16 mouse cellular contexts compared by ENCODE assay signal in the genomic region with DNA sequence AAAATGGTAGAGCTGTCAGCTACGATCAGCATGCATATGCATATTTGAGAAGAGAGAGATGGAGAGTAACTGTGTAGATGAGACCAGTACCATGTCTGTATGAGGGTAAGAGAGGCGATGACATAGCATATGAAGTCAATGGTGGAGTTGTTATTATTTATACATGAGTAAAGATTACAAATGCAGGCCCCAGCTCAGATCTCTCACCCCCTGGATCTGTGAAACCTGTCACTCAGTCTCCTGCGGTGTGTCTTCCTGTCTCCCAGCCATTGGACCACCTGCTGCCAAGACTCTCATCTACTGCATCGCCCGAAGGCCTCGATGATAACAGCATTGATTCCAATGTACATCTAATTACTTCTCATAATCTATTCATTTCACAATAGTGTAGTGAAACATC.
DNase-seq lines count a peak whose midpoint lies in the region; ATAC-seq and TF ChIP-seq lines count a peak whose summit lies in the region.
"Had no signal": no experiment of that assay in that cellular context is flagged by ENCODE, and none has a peak within 500 bp of the region (broad histone marks: within the 10 kb centered on the region; RNA-seq: fewer than 3 reads in every experiment).

No protein-coding gene starts in this region.

- intact Hi-C loops in gastrocnemius, postnatal 14 days (cut with DNase I; ENCODE audit: low total_unique reads): no loop called here

- H3K27me3 ChIP-seq in midbrain, embryonic 11.5 days (ENCODE audit: control insufficient read depth, insufficient read depth, low read length): no peaks in the 10 kb centered on the region
- no peaks in the 10 kb centered on the region for H3K27me3 ChIP-seq in midbrain, embryonic 10.5 days (ENCODE audit: low read depth, poor library complexity, severe bottlenecking)
- H3K27me3 ChIP-seq in cerebellum, adult 2 months (ENCODE audit: control insufficient read depth, insufficient read depth, low read length): no peaks in the 10 kb centered on the region; the same call in 1 of the 2 replicates
- H3K27me3 ChIP-seq in hindbrain, embryonic 16.5 days (replicated peaks; ENCODE audit: control insufficient read depth, insufficient read depth, low read length): no peaks in the 10 kb centered on the region
- H3K27me3 ChIP-seq in neural tube, embryonic 14.5 days (ENCODE audit: control insufficient read depth, insufficient read depth, low read length): no peaks in the 10 kb centered on the region
- no peaks in the 10 kb centered on the region for H3K27me3 ChIP-seq in kidney, adult 2 months (replicated peaks; ENCODE audit: control insufficient read depth, insufficient read depth, low read length)
- H3K27me3 ChIP-seq: embryonic facial prominence, embryonic 12.5 days had no signal

- H3K9ac ChIP-seq in midbrain, embryonic 11.5 days (ENCODE audit: low read length): no peak overlapping the region
- no peak overlapping the region for H3K9ac ChIP-seq in hindbrain, embryonic 16.5 days (ENCODE audit: low read depth, low read length)
- H3K9ac ChIP-seq in neural tube, embryonic 14.5 days (replicated peaks; ENCODE audit: low read depth, low read length): no peak overlapping the region
- H3K9ac ChIP-seq: embryonic facial prominence, embryonic 12.5 days had no signal

- WGBS in midbrain, embryonic 11.5 days: 79% methylated on average over 6 of the region's 6 CpGs
- WGBS in midbrain, embryonic 10.5 days: 91% methylated on average over 6 of the region's 6 CpGs
- 24% methylated on average over 6 of the region's 6 CpGs for WGBS in cerebellum, adult 2 months
- 59% methylated on average over 6 of the region's 6 CpGs for WGBS in hindbrain, embryonic 16.5 days
- 71% methylated on average over 6 of the region's 6 CpGs for WGBS in neural tube, embryonic 14.5 days
- 88% methylated on average over 6 of the region's 6 CpGs for WGBS in kidney, adult 2 months

- H3K9me3 ChIP-seq in midbrain, embryonic 11.5 days (ENCODE audit: control insufficient read depth, low read length): no peaks in the 10 kb centered on the region
- H3K9me3 ChIP-seq in midbrain, embryonic 10.5 days (replicated peaks): no peaks in the 10 kb centered on the region
- H3K9me3 ChIP-seq in hindbrain, embryonic 16.5 days (ENCODE audit: control insufficient read depth, low read length): no peaks in the 10 kb centered on the region
- no peaks in the 10 kb centered on the region for H3K9me3 ChIP-seq in neural tube, embryonic 14.5 days (ENCODE audit: control insufficient read depth, low read length)
- H3K9me3 ChIP-seq: embryonic facial prominence, embryonic 12.5 days; limb, embryonic 10.5 days had no signal

- no peak for TF ChIP-seq POLR2A in cerebellum, adult 2 months (IDR thresholded peaks at IDR 0.05; ENCODE audit: borderline replicate concordance, insufficient read depth, low read length)
- no peak for TF ChIP-seq POLR2A in kidney, adult 2 months (IDR thresholded peaks at IDR 0.05; ENCODE audit: low read depth, low read length)

- H3K4me3 ChIP-seq in midbrain, embryonic 11.5 days (ENCODE audit: low read depth, low read length): no peak overlapping the region
- no peak overlapping the region for H3K4me3 ChIP-seq in midbrain, embryonic 10.5 days
- H3K4me3 ChIP-seq in cerebellum, adult 2 months (replicated peaks; ENCODE audit: insufficient read depth, low read depth, low read length): no peak overlapping the region
- H3K4me3 ChIP-seq in hindbrain, embryonic 16.5 days (ENCODE audit: low read length): no peak overlapping the region
- no peak overlapping the region for H3K4me3 ChIP-seq in neural tube, embryonic 14.5 days (ENCODE audit: low read depth, low read length)
- no peak overlapping the region for H3K4me3 ChIP-seq in kidney, adult 2 months (ENCODE audit: insufficient read depth, low read depth, low read length)
- H3K4me3 ChIP-seq: embryonic facial prominence, embryonic 12.5 days; limb, embryonic 10.5 days had no signal

- ATAC-seq in midbrain, embryonic 11.5 days (ENCODE audit: low FRiP score): 0 out of 2 replicates have a peak, but pooled peaks have one; percentile 54
- ATAC-seq in hindbrain, embryonic 16.5 days: peak; percentile 64; the same call in 1 of the 2 replicates
- peak; percentile 63; the same call in 1 of the 2 replicates for ATAC-seq in neural tube, embryonic 14.5 days (ENCODE audit: low read depth)
- ATAC-seq: inflammation-experienced regulatory T-cells, adult 6 months had no signal

- no peak for DNase-seq in midbrain, embryonic 11.5 days (ENCODE audit: low spot score, missing footprints)
- no peak for DNase-seq in midbrain, embryonic 10.5 days (ENCODE audit: low spot score)
- DNase-seq in cerebellum, adult 2 months: peak; percentile 40 to 49
- DNase-seq in kidney, adult 2 months: no peak
- no peak for DNase-seq in Muller cell, postnatal 12 days (ENCODE audit: inconsistent ontology term)
- DNase-seq in gastrocnemius, postnatal 14 days: no peak
- DNase-seq: gastrocnemius, postnatal 10 days; layer of hippocampus, postnatal 36 days; lung, adult 2 months had no signal

- no peak overlapping the region for H3K4me2 ChIP-seq in midbrain, embryonic 11.5 days
- no peak overlapping the region for H3K4me2 ChIP-seq in hindbrain, embryonic 16.5 days (ENCODE audit: low read length)
- no peak overlapping the region for H3K4me2 ChIP-seq in neural tube, embryonic 14.5 days (ENCODE audit: low read depth, low read length)
- H3K4me2 ChIP-seq: embryonic facial prominence, embryonic 12.5 days; liver, embryonic 11.5 days had no signal

- H3K4me1 ChIP-seq in midbrain, embryonic 11.5 days (ENCODE audit: control insufficient read depth, insufficient read depth, low read length): no peaks in the 10 kb centered on the region
- no peaks in the 10 kb centered on the region for H3K4me1 ChIP-seq in midbrain, embryonic 10.5 days
- H3K4me1 ChIP-seq in cerebellum, adult 2 months (ENCODE audit: control insufficient read depth, insufficient read depth, low read length): peaks cover 4% of the 10 kb centered on the region; the same call in 1 of the 2 replicates
- H3K4me1 ChIP-seq in hindbrain, embryonic 16.5 days (ENCODE audit: control insufficient read depth, insufficient read depth, low read depth, low read length): peaks cover 2% of the 10 kb centered on the region; the same call in 1 of the 2 replicates
- no peaks in the 10 kb centered on the region for H3K4me1 ChIP-seq in neural tube, embryonic 14.5 days (ENCODE audit: control insufficient read depth, insufficient read depth, low read length)
- no peaks in the 10 kb centered on the region for H3K4me1 ChIP-seq in kidney, adult 2 months (ENCODE audit: control insufficient read depth, insufficient read depth, low read length)
- H3K4me1 ChIP-seq: embryonic facial prominence, embryonic 12.5 days; limb, embryonic 10.5 days had no signal

- TF ChIP-seq CTCF in cerebellum, adult 2 months (IDR thresholded peaks at IDR 0.05; ENCODE audit: borderline replicate concordance, insufficient read depth, low read depth, low read length): no peak
- TF ChIP-seq CTCF in kidney, adult 2 months (conservative IDR thresholded peaks at IDR 0.05; ENCODE audit: insufficient read depth, insufficient read length, low read depth, low read length): no peak

- H3K36me3 ChIP-seq in midbrain, embryonic 11.5 days (ENCODE audit: control insufficient read depth, insufficient read depth, low read length): no peaks in the 10 kb centered on the region
- no peaks in the 10 kb centered on the region for H3K36me3 ChIP-seq in midbrain, embryonic 10.5 days
- no peaks in the 10 kb centered on the region for H3K36me3 ChIP-seq in hindbrain, embryonic 16.5 days (ENCODE audit: control insufficient read depth, insufficient read depth, low read length)
- no peaks in the 10 kb centered on the region for H3K36me3 ChIP-seq in neural tube, embryonic 14.5 days (ENCODE audit: control insufficient read depth, insufficient read depth, low read length)
- no peaks in the 10 kb centered on the region for H3K36me3 ChIP-seq in kidney, adult 2 months (ENCODE audit: control insufficient read depth, insufficient read depth, low read length)
- H3K36me3 ChIP-seq: embryonic facial prominence, embryonic 12.5 days; limb, embryonic 10.5 days had no signal

- H3K27ac ChIP-seq in midbrain, embryonic 11.5 days (ENCODE audit: low read depth, low read length): no peak overlapping the region
- H3K27ac ChIP-seq in midbrain, embryonic 10.5 days (replicated peaks): no peak overlapping the region
- no peak overlapping the region for H3K27ac ChIP-seq in cerebellum, adult 2 months (ENCODE audit: insufficient read depth, low read length)
- H3K27ac ChIP-seq in hindbrain, embryonic 16.5 days (ENCODE audit: low read depth, low read length): no peak overlapping the region
- H3K27ac ChIP-seq in neural tube, embryonic 14.5 days (ENCODE audit: low read depth, low read length): no peak overlapping the region
- no peak overlapping the region for H3K27ac ChIP-seq in kidney, adult 2 months (ENCODE audit: insufficient read depth, low read depth, low read length)
- H3K27ac ChIP-seq: embryonic facial prominence, embryonic 12.5 days; limb, embryonic 10.5 days; macrophage had no signal

Comparison
In these comparisons a context has a peak if more than half of its experiments do, and no peak if none do; other contexts are left out.
1. DNase-seq: peak in cerebellum, adult 2 months (2 of 2); none in midbrain, embryonic 11.5 days (single experiment), midbrain, embryonic 10.5 days (single experiment), kidney, adult 2 months (single experiment), Muller cell, postnatal 12 days (single experiment) and gastrocnemius, postnatal 14 days (single experiment).
2. Peak in every context shown above with its lines, with median percentiles within 50 percentile points of each other: ATAC-seq.